Comparison of ENCODE assay signal across 11 mouse cellular contexts in the genomic region with DNA sequence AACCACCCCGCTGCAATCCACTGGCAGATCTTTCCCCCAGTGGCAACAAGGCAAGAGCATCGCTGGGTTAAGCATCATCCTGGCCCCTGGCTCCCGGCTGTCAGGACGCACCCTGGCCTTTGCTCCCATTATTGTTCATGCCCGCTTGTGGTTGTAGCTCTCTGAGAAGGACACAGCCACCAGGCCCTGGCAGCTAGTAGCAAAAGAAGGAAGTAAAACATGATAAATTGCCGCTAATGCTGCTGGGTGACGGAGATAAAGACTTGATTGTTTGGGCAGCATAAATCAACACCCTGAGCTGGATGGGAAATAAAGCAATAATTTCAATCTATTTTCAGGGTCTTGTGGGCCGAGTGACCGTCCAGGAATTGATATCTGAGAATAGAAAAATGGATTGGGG.
DNase-seq lines count a peak whose midpoint lies in the region; ATAC-seq and TF ChIP-seq lines count a peak whose summit lies in the region.
"Had no signal": no experiment of that assay in that cellular context is flagged by ENCODE, and none has a peak within 500 bp of the region (broad histone marks: within the 10 kb centered on the region; RNA-seq: fewer than 3 reads in every experiment).

No protein-coding gene starts in this region.

- no peak for TF ChIP-seq POLR2A in olfactory bulb, adult 2 months (IDR thresholded peaks at IDR 0.05; ENCODE audit: insufficient read depth, low read depth, low read length)

- H3K27ac ChIP-seq in heart, embryonic 16.5 days (ENCODE audit: low read length), result peak overlapping the region; percentile 38; the same call in 1 of the 2 replicates
- H3K27ac ChIP-seq in intestine, embryonic 16.5 days (ENCODE audit: low read length), result no peak overlapping the region; the same call in 1 of the 2 replicates
- H3K27ac ChIP-seq in olfactory bulb, adult 2 months (ENCODE audit: insufficient read depth, low read depth, low read length), result peak overlapping the region; percentile 54
- H3K27ac ChIP-seq: liver, embryonic 14.5 days had no signal

- no peak for TF ChIP-seq CTCF in olfactory bulb, adult 2 months (IDR thresholded peaks at IDR 0.05; ENCODE audit: insufficient read depth, low read depth, low read length)

- no peak overlapping the region for H3K4me2 ChIP-seq in heart, embryonic 16.5 days (ENCODE audit: low read depth, low read length)
- no peak overlapping the region for H3K4me2 ChIP-seq in intestine, embryonic 16.5 days (ENCODE audit: low read depth, low read length)

- DNase-seq in heart, adult 8-10 months (ENCODE audit: low spot score), result no peak
- no peak for DNase-seq in adrenal gland, postnatal 25 days
- no peak for DNase-seq in T-cell, adult 2 months (ENCODE audit: low spot score)
- DNase-seq: gastrocnemius, postnatal 14 days; retina, postnatal 1 day had no signal

- H3K36me3 ChIP-seq in heart, embryonic 16.5 days (ENCODE audit: control insufficient read depth, insufficient read depth), result no peaks in the 10 kb centered on the region
- H3K36me3 ChIP-seq in megakaryocyte, embryonic 14.5 days (replicated peaks; ENCODE audit: low read length), result no peaks in the 10 kb centered on the region
- no peaks in the 10 kb centered on the region for H3K36me3 ChIP-seq in intestine, embryonic 16.5 days (ENCODE audit: control insufficient read depth, insufficient read depth, low read length)

- no peak overlapping the region for H3K4me3 ChIP-seq in heart, embryonic 16.5 days (ENCODE audit: low read length)
- H3K4me3 ChIP-seq in megakaryocyte, embryonic 14.5 days (replicated peaks), result peak overlapping the region; percentile 70
- H3K4me3 ChIP-seq in intestine, embryonic 16.5 days (ENCODE audit: low read length), result no peak overlapping the region
- no peak overlapping the region for H3K4me3 ChIP-seq in olfactory bulb, adult 2 months (ENCODE audit: insufficient read depth, low read depth, low read length)

- no peak overlapping the region for H3K9ac ChIP-seq in heart, embryonic 16.5 days (ENCODE audit: low read length)
- H3K9ac ChIP-seq in intestine, embryonic 16.5 days (ENCODE audit: low read depth, low read length), result no peak overlapping the region
- H3K9ac ChIP-seq: liver, embryonic 14.5 days had no signal

- no peak for ATAC-seq in heart, embryonic 16.5 days (replicated peaks; ENCODE audit: extremely low read depth, insufficient read depth, low FRiP score)
- ATAC-seq in megakaryocyte, adult 5-6 weeks (ENCODE audit: poor library complexity, severe bottlenecking), result no peak
- peak; percentile 32 for ATAC-seq in intestine, embryonic 16.5 days

- H3K9me3 ChIP-seq in heart, embryonic 16.5 days (replicated peaks; ENCODE audit: control insufficient read depth, low read length), result no peaks in the 10 kb centered on the region
- H3K9me3 ChIP-seq in megakaryocyte, embryonic 14.5 days, result no peaks in the 10 kb centered on the region
- no peaks in the 10 kb centered on the region for H3K9me3 ChIP-seq in intestine, embryonic 16.5 days (ENCODE audit: control insufficient read depth, low read length)

- WGBS in heart, embryonic 16.5 days, result 39% methylated on average over 9 of the region's 9 CpGs
- WGBS in intestine, embryonic 16.5 days, result 35% methylated on average over 9 of the region's 9 CpGs
- WGBS in olfactory bulb, adult 2 months, result 50% methylated on average over 9 of the region's 9 CpGs

- H3K4me1 ChIP-seq in heart, embryonic 16.5 days (ENCODE audit: control insufficient read depth, insufficient read depth, low read length), result peaks cover 36% of the 10 kb centered on the region
- H3K4me1 ChIP-seq in megakaryocyte, embryonic 14.5 days, result peaks cover 46% of the 10 kb centered on the region
- H3K4me1 ChIP-seq in intestine, embryonic 16.5 days (ENCODE audit: control insufficient read depth, insufficient read depth, low read length), result peaks cover 20% of the 10 kb centered on the region
- H3K4me1 ChIP-seq in olfactory bulb, adult 2 months (ENCODE audit: control insufficient read depth, insufficient read depth, low read length), result peaks cover 35% of the 10 kb centered on the region

- no peaks in the 10 kb centered on the region for H3K27me3 ChIP-seq in heart, embryonic 16.5 days (ENCODE audit: control insufficient read depth, insufficient read depth, low read length)
- H3K27me3 ChIP-seq in megakaryocyte, embryonic 14.5 days (replicated peaks), result peaks cover 28% of the 10 kb centered on the region
- no peaks in the 10 kb centered on the region for H3K27me3 ChIP-seq in intestine, embryonic 16.5 days (replicated peaks; ENCODE audit: control insufficient read depth, insufficient read depth, low read length)
